Mouse (Mus musculus): Measurements from ENCODE around the gene Mrpl23.

DNA sequence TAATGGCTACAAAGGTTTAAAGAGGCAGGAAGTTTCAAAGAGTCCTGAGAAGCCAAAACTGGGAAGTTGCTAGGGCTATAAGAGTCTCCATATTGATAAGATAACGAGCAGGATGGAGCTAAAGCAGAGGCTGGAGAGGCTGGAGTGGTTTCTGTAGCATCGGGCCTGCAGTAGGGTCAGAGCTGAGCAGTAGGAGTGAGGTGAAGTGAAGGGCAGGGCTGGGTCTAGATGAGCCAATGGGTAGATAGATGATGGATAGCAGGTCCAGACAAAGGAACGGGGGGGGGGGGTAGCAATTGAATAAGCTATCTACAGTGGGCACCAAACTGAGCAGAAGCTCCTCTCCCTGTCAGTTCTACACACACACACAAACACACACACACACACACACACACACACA, 15.0 kb upstream of the Mrpl23 start:
- TF ChIP-seq CTCF (conservative IDR thresholded peaks at IDR 0.05; ENCODE audit: low read length) (no peak), NANOG (IDR thresholded peaks at IDR 0.05; ENCODE audit: borderline replicate concordance, low read length) (no peak)

Measured in E14TG2a.4 (cell line).